Mouse (Mus musculus): ENCODE results near the gene Gstt3.

- no peak for TF ChIP-seq CTCF (IDR thresholded peaks at IDR 0.05; ENCODE audit: control insufficient read depth, insufficient read depth, insufficient replicate concordance, low read depth, low read length)
- TF ChIP-seq POLR2A (IDR thresholded peaks at IDR 0.05; ENCODE audit: control insufficient read depth, low read depth, low read length): no peak
Observed at GRCm38 (mm10) chr10:75725449-75725848, 55.8 kb downstream of the Gstt3 start.
